Mouse (Mus musculus) hindbrain, embryonic 14.5 days (tissue): Measurements from ENCODE around the gene Pycr2. TPM values are rescaled to one million over a fixed set of nuclear protein-coding genes. Genes with fewer than 3 reads are reported as not detected.

Source experiments
- ATAC-seq: fragments of 200-750 bp; cut with Nextera tagmentation; 2 replicates; pipeline ENCODE4 v1.8.0; 2017; ENCODE audit warnings: moderate number of reproducible peaks, mild to moderate bottlenecking, moderate TSS enrichment, moderate library complexity; ENCODE audit not compliant: low FRiP score
- DNase-seq: peaks from one replicate; pipeline ENCODE4 v3.0.0-alpha.2; 2015; ENCODE audit warnings: low spot score
- H3K27ac ChIP-seq: fragments of 300-500 bp; sonication (generic); 2 replicates; pipeline ENCODE4 v1.5.1; 2014; ENCODE audit warnings: mild to moderate bottlenecking, moderate library complexity
- H3K27me3 ChIP-seq: fragments of 300-500 bp; sonication (generic); 2 replicates; pipeline ENCODE4 v1.6.1; 2014; ENCODE audit warnings: mild to moderate bottlenecking, low read length, mixed read lengths; ENCODE audit not compliant: control insufficient read depth, insufficient read depth
- H3K36me3 ChIP-seq: fragments of 300-500 bp; sonication (generic); replicated peaks from 2 replicates; pipeline ENCODE4 v1.6.1; 2014; ENCODE audit not compliant: control insufficient read depth, insufficient read depth
- H3K4me1 ChIP-seq: fragments of 300-500 bp; sonication (generic); replicated peaks from 2 replicates; pipeline ENCODE4 v1.6.1; 2014; ENCODE audit warnings: antibody characterized with exemption, low read length, mixed read lengths; ENCODE audit not compliant: control insufficient read depth, insufficient read depth
- H3K4me2 ChIP-seq: fragments of 300-500 bp; sonication (generic); replicated peaks from 2 replicates; pipeline ENCODE4 v1.6.1; 2014; ENCODE audit warnings: mild to moderate bottlenecking, moderate library complexity
- H3K4me3 ChIP-seq: fragments of 300-500 bp; sonication (generic); replicated peaks from 2 replicates; pipeline ENCODE4 v1.5.1; 2014; ENCODE audit warnings: mild to moderate bottlenecking, low read length
- H3K9ac ChIP-seq: fragments of 300-500 bp; sonication (generic); 2 replicates; pipeline ENCODE4 v1.6.1; 2014
- H3K9me3 ChIP-seq: fragments of 300-500 bp; sonication (generic); 2 replicates; pipeline ENCODE4 v1.6.1; 2016; ENCODE audit warnings: low read length; ENCODE audit not compliant: control insufficient read depth
- WGBS: fragments of 180-500 bp; shearing (Covaris S2); extraction: QIAGEN DNeasy Blood & Tissue Kit; methylation state at CpG from one replicate; pipeline ENCODE4 v1.1.7; 2014; 5-methylcytosine and 5-hydroxymethylcytosine counted together
- polyA plus RNA-seq: library from polyadenylated mRNA; unstranded; fragments of >200 nt; fragmentation: Nextera tagmentation; extraction: Ambion mirVana; gene quantifications from 2 replicates; pipeline ENCODE4 v1.2.1, GENCODE M21; 2014

Pycr2 gene
- polyA plus RNA-seq, 1 experiment from 2014 or later: 63.0 TPM

GRCm38 (mm10) chr1:180912792-180913191 is 8.7 kb downstream of the Pycr2 start:
- H3K4me3 ChIP-seq: no peak overlapping the region
- WGBS: 82% methylated on average over 5 of the region's 5 CpGs

DNA sequence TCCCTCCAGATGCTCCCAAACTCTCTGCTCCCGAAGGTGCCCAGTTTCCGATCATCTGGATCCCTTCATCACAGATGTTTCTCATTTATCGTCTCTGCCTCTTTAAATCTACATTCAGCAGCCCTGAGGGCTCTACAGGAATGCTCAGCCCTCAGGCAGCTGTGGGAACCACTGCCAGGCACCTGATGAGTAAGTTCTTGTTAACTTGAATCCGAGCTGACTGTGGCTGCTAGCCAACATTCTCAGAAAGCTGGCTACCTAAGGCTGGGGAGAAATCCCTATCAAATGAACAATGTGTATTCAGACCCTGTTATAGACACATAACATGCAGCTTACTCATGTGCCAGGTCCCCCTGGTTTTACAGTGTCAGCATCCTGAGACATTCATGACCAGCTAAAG is 9.7 kb downstream of the Pycr2 start:
- Histone ChIP-seq H3K4me1 (no peaks in the 10 kb centered on the region), H3K9me3 (no peaks in the 10 kb centered on the region), H3K27me3 (no peaks in the 10 kb centered on the region), H3K36me3 (peaks cover 3% of the 10 kb centered on the region; the same call in 1 of the 2 replicates), H3K9ac (no peak overlapping the region), H3K4me3 (no peak overlapping the region), H3K4me2 (no peak overlapping the region), H3K27ac (no peak overlapping the region)
- DNase-seq: no peak
- 71% methylated on average over 4 of the region's 4 CpGs for WGBS
- no peak for ATAC-seq

More at GRCm38 (mm10) chr1:180912792-180913191, 8.7 kb downstream of the Pycr2 start:
- H3K4me1 ChIP-seq: no peaks in the 10 kb centered on the region
- ATAC-seq (no peak), DNase-seq (no peak)
- peaks cover 12% of the 10 kb centered on the region for H3K36me3 ChIP-seq
- H3K27me3 ChIP-seq: no peaks in the 10 kb centered on the region
- H3K4me2 ChIP-seq: no peak overlapping the region
- no peak overlapping the region for H3K27ac ChIP-seq
- no peak overlapping the region for H3K9ac ChIP-seq
- no peaks in the 10 kb centered on the region for H3K9me3 ChIP-seq

- H3K36me3 ChIP-seq: no peaks in the 10 kb centered on the region
- H3K27ac ChIP-seq: no peak overlapping the region
- H3K4me3 ChIP-seq: no peak overlapping the region
- no peak for DNase-seq
- no peak overlapping the region for H3K4me2 ChIP-seq
- no peaks in the 10 kb centered on the region for H3K4me1 ChIP-seq
- H3K27me3 ChIP-seq: no peaks in the 10 kb centered on the region
- no peak overlapping the region for H3K9ac ChIP-seq
- ATAC-seq: no peak
- 89% methylated on average over 11 of the region's 11 CpGs for WGBS
- no peaks in the 10 kb centered on the region for H3K9me3 ChIP-seq
These were observed 12.3 kb downstream of the Pycr2 start for GRCm38 (mm10) chr1:180916425-180916824.

DNA sequence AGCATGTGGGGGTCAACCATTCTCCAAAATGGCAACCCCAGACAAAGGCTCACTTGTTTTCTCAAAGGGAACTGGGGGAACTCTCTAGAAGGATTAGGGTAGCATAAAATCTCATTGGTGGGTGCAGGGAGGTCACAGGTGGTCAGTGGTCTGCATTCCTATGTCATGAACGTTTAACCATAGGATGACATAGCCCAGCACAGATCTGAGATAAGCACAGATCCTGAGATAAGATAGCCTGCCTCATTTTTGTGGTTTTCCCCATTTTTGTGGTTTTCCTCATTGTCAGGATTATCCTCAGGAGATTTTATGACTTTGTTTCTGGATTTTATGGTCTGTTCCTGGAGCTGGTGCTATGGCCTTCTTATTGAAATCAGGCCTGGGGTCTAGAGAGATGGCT is 13.0 kb downstream of the Pycr2 start:
- ATAC-seq: no peak
- no peaks in the 10 kb centered on the region for H3K4me1 ChIP-seq
- no peak overlapping the region for H3K4me2 ChIP-seq
- 58% methylated on average over 1 of the region's 1 CpGs for WGBS
- DNase-seq: no peak
- no peak overlapping the region for H3K4me3 ChIP-seq
- H3K27ac ChIP-seq: no peak overlapping the region
- H3K9me3 ChIP-seq: no peaks in the 10 kb centered on the region
- no peaks in the 10 kb centered on the region for H3K27me3 ChIP-seq
- H3K9ac ChIP-seq: no peak overlapping the region
- no peaks in the 10 kb centered on the region for H3K36me3 ChIP-seq

- Histone ChIP-seq H3K4me2 (no peak overlapping the region), H3K4me1 (no peaks in the 10 kb centered on the region), H3K27ac (no peak overlapping the region), H3K9ac (no peak overlapping the region), H3K9me3 (no peaks in the 10 kb centered on the region), H3K27me3 (no peaks in the 10 kb centered on the region), H3K4me3 (no peak overlapping the region), H3K36me3 (no peaks in the 10 kb centered on the region)
- DNase-seq (no peak), ATAC-seq (no peak)
- WGBS: 33% methylated on average over 8 of the region's 8 CpGs
These were observed 15.6 kb downstream of the Pycr2 start for GRCm38 (mm10) chr1:180919686-180920085.

- Histone ChIP-seq H3K9me3 (no peaks in the 10 kb centered on the region), H3K4me2 (no peak overlapping the region), H3K36me3 (no peaks in the 10 kb centered on the region), H3K4me3 (no peak overlapping the region), H3K9ac (no peak overlapping the region), H3K27ac (no peak overlapping the region), H3K4me1 (no peaks in the 10 kb centered on the region), H3K27me3 (no peaks in the 10 kb centered on the region)
- no peak for ATAC-seq
- no peak for DNase-seq
- 82% methylated on average over 6 of the region's 6 CpGs for WGBS
These were observed 18.4 kb downstream of the Pycr2 start for GRCm38 (mm10) chr1:180922273-180923048.

GRCm38 (mm10) chr1:180924737-180925136 is 20.6 kb downstream of the Pycr2 start:
- H3K4me3 ChIP-seq: no peak overlapping the region
- H3K4me2 ChIP-seq: no peak overlapping the region
- no peak for ATAC-seq
- H3K9me3 ChIP-seq: no peaks in the 10 kb centered on the region
- DNase-seq: no peak
- H3K4me1 ChIP-seq: no peaks in the 10 kb centered on the region
- no peaks in the 10 kb centered on the region for H3K36me3 ChIP-seq
- WGBS: 34% methylated on average over 2 of the region's 2 CpGs
- no peak overlapping the region for H3K27ac ChIP-seq
- H3K9ac ChIP-seq: no peak overlapping the region
- H3K27me3 ChIP-seq: no peaks in the 10 kb centered on the region

- 76% methylated on average over 4 of the region's 4 CpGs for WGBS
- H3K9me3 ChIP-seq: no peaks in the 10 kb centered on the region
- no peak for ATAC-seq
- DNase-seq: no peak
- H3K4me1 ChIP-seq: no peaks in the 10 kb centered on the region
- H3K27me3 ChIP-seq: no peaks in the 10 kb centered on the region
- no peak overlapping the region for H3K27ac ChIP-seq
- H3K9ac ChIP-seq: no peak overlapping the region
- no peak overlapping the region for H3K4me2 ChIP-seq
- H3K36me3 ChIP-seq: no peaks in the 10 kb centered on the region
- H3K4me3 ChIP-seq: no peak overlapping the region
These were observed 22.2 kb downstream of the Pycr2 start for GRCm38 (mm10) chr1:180926286-180926685.

GRCm38 (mm10) chr1:180929599-180929998 is 25.5 kb downstream of the Pycr2 start:
- Histone ChIP-seq H3K36me3 (no peaks in the 10 kb centered on the region), H3K9me3 (no peaks in the 10 kb centered on the region), H3K4me3 (no peak overlapping the region), H3K27me3 (peaks cover 15% of the 10 kb centered on the region), H3K4me1 (no peaks in the 10 kb centered on the region), H3K9ac (no peak overlapping the region), H3K4me2 (no peak overlapping the region), H3K27ac (no peak overlapping the region)
- 66% methylated on average over 2 of the region's 2 CpGs for WGBS
- ATAC-seq (no peak), DNase-seq (no peak)

- peaks cover 30% of the 10 kb centered on the region for H3K27me3 ChIP-seq
- H3K4me1 ChIP-seq: no peaks in the 10 kb centered on the region
- H3K9ac ChIP-seq: no peak overlapping the region
- ATAC-seq (no peak), DNase-seq (no peak)
- no peak overlapping the region for H3K4me2 ChIP-seq
- 55% methylated on average over 3 of the region's 3 CpGs for WGBS
- no peak overlapping the region for H3K4me3 ChIP-seq
- H3K36me3 ChIP-seq: no peaks in the 10 kb centered on the region
- no peak overlapping the region for H3K27ac ChIP-seq
- no peaks in the 10 kb centered on the region for H3K9me3 ChIP-seq
These were observed 27.0 kb downstream of the Pycr2 start for GRCm38 (mm10) chr1:180931106-180931505.
